Comparison of ENCODE assay signal across 8 mouse cellular contexts in genomic region chr7:89499516-89500307, GRCm38 (mm10). TPM values are rescaled to one million over a fixed set of nuclear protein-coding genes. Genes with fewer than 3 reads are reported as not detected.
DNase-seq lines count a peak whose midpoint lies in the region; ATAC-seq lines count a peak whose summit lies in the region.

No protein-coding gene starts in this region.

- H3K4me2 ChIP-seq in embryonic facial prominence, embryonic 11.5 days (ENCODE audit: low read depth, low read length), result no peak overlapping the region
- peak overlapping the region; percentile 50 for H3K4me2 ChIP-seq in limb, embryonic 13.5 days (replicated peaks)
- H3K4me2 ChIP-seq in midbrain, embryonic 14.5 days (ENCODE audit: low read length), result peak overlapping the region; percentile 24; the same call in 1 of the 2 replicates
- H3K4me2 ChIP-seq in stomach, embryonic 16.5 days (ENCODE audit: low read depth, low read length), result peak overlapping the region; percentile 49

- peak; percentile 75 for DNase-seq in 3T3-L1 (ENCODE audit: low read depth, low spot score)
- DNase-seq in adrenal gland, postnatal 10 days, result peak; percentile 77
- DNase-seq in embryonic facial prominence, embryonic 11.5 days (ENCODE audit: low spot score), result peak; percentile 90
- peak; percentile 33 to 69 for DNase-seq in heart, adult 9 months (ENCODE audit: low spot score in 2 of 2)
- DNase-seq in kidney, adult 9 months, result peak; percentile 76
- DNase-seq in midbrain, embryonic 14.5 days, result peak; percentile 93

- no peaks in the 10 kb centered on the region for H3K4me1 ChIP-seq in embryonic facial prominence, embryonic 11.5 days (ENCODE audit: control insufficient read depth, insufficient read depth, low read length)
- H3K4me1 ChIP-seq in limb, embryonic 13.5 days, result no peaks in the 10 kb centered on the region
- H3K4me1 ChIP-seq in midbrain, embryonic 14.5 days (ENCODE audit: control insufficient read depth, insufficient read depth, low read length), result no peaks in the 10 kb centered on the region; the same call in 1 of the 2 replicates
- peaks cover 5% of the 10 kb centered on the region; the same call in 1 of the 2 replicates for H3K4me1 ChIP-seq in stomach, embryonic 16.5 days (ENCODE audit: control insufficient read depth, insufficient read depth, low read length)

- no peak overlapping the region for H3K27ac ChIP-seq in embryonic facial prominence, embryonic 11.5 days (replicated peaks; ENCODE audit: low read depth, low read length)
- H3K27ac ChIP-seq in limb, embryonic 13.5 days, result no peak overlapping the region
- no peak overlapping the region for H3K27ac ChIP-seq in midbrain, embryonic 14.5 days (replicated peaks; ENCODE audit: low read depth, low read length)
- peak overlapping the region; percentile 28; the same call in 1 of the 2 replicates for H3K27ac ChIP-seq in stomach, embryonic 16.5 days (ENCODE audit: low read length)

- no peaks in the 10 kb centered on the region for H3K9me3 ChIP-seq in embryonic facial prominence, embryonic 11.5 days (replicated peaks; ENCODE audit: control insufficient read depth, low read length)
- H3K9me3 ChIP-seq in limb, embryonic 13.5 days, result no peaks in the 10 kb centered on the region
- H3K9me3 ChIP-seq in midbrain, embryonic 14.5 days (ENCODE audit: control insufficient read depth, low read length), result no peaks in the 10 kb centered on the region
- H3K9me3 ChIP-seq in stomach, embryonic 16.5 days (replicated peaks; ENCODE audit: control insufficient read depth, low read length), result no peaks in the 10 kb centered on the region

- H3K36me3 ChIP-seq in embryonic facial prominence, embryonic 11.5 days (replicated peaks; ENCODE audit: control insufficient read depth, insufficient read depth, low read depth, low read length), result no peaks in the 10 kb centered on the region
- no peaks in the 10 kb centered on the region for H3K36me3 ChIP-seq in limb, embryonic 13.5 days
- no peaks in the 10 kb centered on the region for H3K36me3 ChIP-seq in midbrain, embryonic 14.5 days (ENCODE audit: control insufficient read depth, insufficient read depth, low read length)
- no peaks in the 10 kb centered on the region for H3K36me3 ChIP-seq in stomach, embryonic 16.5 days (ENCODE audit: control insufficient read depth, insufficient read depth, low read length)

- ATAC-seq in embryonic facial prominence, embryonic 11.5 days (replicated peaks; ENCODE audit: insufficient number of reproducible peaks, low FRiP score, low TSS enrichment, low read depth), result no peak
- ATAC-seq in limb, embryonic 13.5 days (ENCODE audit: low FRiP score, low read depth), result peak; percentile 73
- ATAC-seq in midbrain, embryonic 14.5 days (ENCODE audit: low FRiP score, low TSS enrichment), result peak; percentile 60
- ATAC-seq in stomach, embryonic 16.5 days (ENCODE audit: insufficient read depth, low FRiP score), result peak; percentile 86

- no peak overlapping the region for H3K4me3 ChIP-seq in embryonic facial prominence, embryonic 11.5 days (ENCODE audit: low read depth, low read length)
- peak overlapping the region; percentile 10; the same call in 1 of the 2 replicates for H3K4me3 ChIP-seq in limb, embryonic 13.5 days
- H3K4me3 ChIP-seq in midbrain, embryonic 14.5 days (replicated peaks; ENCODE audit: low read depth, low read length), result no peak overlapping the region
- H3K4me3 ChIP-seq in stomach, embryonic 16.5 days (replicated peaks; ENCODE audit: low read length), result peak overlapping the region; percentile 27

- 35% methylated on average over 17 of the region's 17 CpGs for WGBS in embryonic facial prominence, embryonic 11.5 days
- 18% methylated on average over 17 of the region's 17 CpGs for WGBS in limb, embryonic 13.5 days
- WGBS in midbrain, embryonic 14.5 days, result 30% methylated on average over 17 of the region's 17 CpGs
- WGBS in stomach, embryonic 16.5 days, result 16% methylated on average over 17 of the region's 17 CpGs

- H3K27me3 ChIP-seq in embryonic facial prominence, embryonic 11.5 days (ENCODE audit: control insufficient read depth, insufficient read depth, low read length), result no peaks in the 10 kb centered on the region
- peaks cover 29% of the 10 kb centered on the region for H3K27me3 ChIP-seq in limb, embryonic 13.5 days
- H3K27me3 ChIP-seq in midbrain, embryonic 14.5 days (ENCODE audit: control insufficient read depth, insufficient read depth, low read length), result no peaks in the 10 kb centered on the region
- no peaks in the 10 kb centered on the region for H3K27me3 ChIP-seq in stomach, embryonic 16.5 days (ENCODE audit: control insufficient read depth, insufficient read depth, low read length)

- no peak overlapping the region for H3K9ac ChIP-seq in embryonic facial prominence, embryonic 11.5 days (replicated peaks; ENCODE audit: low read length)
- H3K9ac ChIP-seq in limb, embryonic 13.5 days, result no peak overlapping the region
- H3K9ac ChIP-seq in midbrain, embryonic 14.5 days (replicated peaks; ENCODE audit: low read length), result no peak overlapping the region
- H3K9ac ChIP-seq in stomach, embryonic 16.5 days (ENCODE audit: low read length), result 0 out of 2 replicates have a peak overlapping the region, but pooled peaks have one; percentile 11

RNA-seq across cellular contexts. Expression of gene Prss23, which starts 27.3 kb away (rescaled TPM):
- total RNA-seq in adrenal gland, postnatal 10 days (2021), result 10 to 100 TPM; 23.2 to 24.5 TPM
- polyA plus RNA-seq in embryonic facial prominence, embryonic 11.5 days (2014; fragmentation: Nextera tagmentation; extraction: Ambion mirVana), result 55.0 and 59.3 TPM in 2 replicates
- 46.0 and 55.8 TPM in 2 replicates for polyA plus RNA-seq in limb, embryonic 13.5 days (2015; fragmentation: Nextera tagmentation; extraction: Ambion mirVana)
- 6.5 and 12.3 TPM in 2 replicates for polyA plus RNA-seq in midbrain, embryonic 14.5 days (2014; fragmentation: Nextera tagmentation; extraction: Ambion mirVana)
- 69.7 and 71.4 TPM in 2 replicates for polyA plus RNA-seq in stomach, embryonic 16.5 days (2015; fragmentation: Nextera tagmentation; extraction: Ambion mirVana)

Comparison
In these comparisons a context has a peak if more than half of its experiments do, and no peak if none do; other contexts are left out.
1. H3K4me3 ChIP-seq: peak in limb, embryonic 13.5 days (single experiment) and stomach, embryonic 16.5 days (single experiment); none in embryonic facial prominence, embryonic 11.5 days (single experiment) and midbrain, embryonic 14.5 days (single experiment).
2. Peak in every context shown above with its lines, with median percentiles within 50 percentile points of each other: DNase-seq.